Mouse (Mus musculus): ENCODE data around the gene Mindy3. TPM values are rescaled to one million over a fixed set of nuclear protein-coding genes. Genes with fewer than 3 reads are reported as not detected.

The Mindy3 gene
- polyA plus RNA-seq, 1 experiment from 2014 or later: 28.8 TPM

DNA sequence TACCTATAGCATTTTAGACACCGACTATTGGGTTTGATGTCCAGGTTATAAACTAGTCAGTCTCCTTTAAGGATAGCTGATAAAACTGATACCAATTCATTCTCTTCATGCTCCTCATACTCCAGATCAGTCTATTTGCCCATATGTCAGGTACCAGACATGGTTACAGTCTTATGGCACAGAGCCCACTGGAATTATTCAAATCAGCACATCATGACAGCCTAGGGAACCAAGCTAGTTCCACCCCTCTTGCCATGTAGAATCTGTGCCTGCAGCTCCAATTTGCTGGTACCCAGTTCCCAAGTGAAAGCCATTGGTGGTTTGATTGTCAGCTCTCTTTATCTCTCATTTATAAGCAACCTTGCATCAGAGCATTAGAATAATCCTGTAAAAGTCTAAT is 34.9 kb downstream of the Mindy3 start:
- Histone ChIP-seq H3K4me2 (no peak overlapping the region), H3K4me3 (ENCODE audit: low read depth, low read length) (no peak overlapping the region), H3K36me3 (ENCODE audit: control insufficient read depth, insufficient read depth, low read length) (peaks cover 2% of the 10 kb centered on the region), H3K9ac (ENCODE audit: low read depth, low read length) (no peak overlapping the region), H3K9me3 (ENCODE audit: control insufficient read depth, low read length) (no peaks in the 10 kb centered on the region), H3K4me1 (replicated peaks; ENCODE audit: control insufficient read depth, insufficient read depth, low read length) (peaks cover under 1% of the 10 kb centered on the region; the same call in 1 of the 2 replicates), H3K27ac (ENCODE audit: low read depth, low read length) (no peak overlapping the region), H3K27me3 (replicated peaks; ENCODE audit: control insufficient read depth, insufficient read depth, low read length) (no peaks in the 10 kb centered on the region)
- ATAC-seq (replicated peaks; ENCODE audit: low FRiP score) (no peak), DNase-seq (ENCODE audit: low spot score) (no peak)
- 97% methylated on average over 1 of the region's 1 CpGs for WGBS

DNA sequence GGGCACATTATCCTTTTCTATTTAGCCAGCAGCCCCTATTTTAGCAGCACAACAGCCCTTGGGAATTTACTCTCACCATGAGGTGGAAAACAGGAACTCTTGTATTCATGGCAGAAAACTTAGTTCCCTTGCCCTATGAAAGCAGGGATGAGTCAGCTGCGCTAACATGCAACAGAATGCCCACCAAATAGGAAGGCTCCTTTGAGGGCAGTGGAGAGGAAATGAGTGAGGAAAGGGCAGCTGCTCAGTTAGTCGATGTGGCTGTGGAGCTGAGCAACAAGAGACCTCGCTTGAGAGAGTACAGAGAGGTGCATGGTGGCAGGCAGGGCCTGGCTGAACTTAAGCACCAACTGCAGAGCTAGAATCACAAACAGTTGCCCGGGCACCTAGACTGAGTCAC is 36.6 kb downstream of the Mindy3 start:
- ATAC-seq (replicated peaks; ENCODE audit: low FRiP score): no peak
- Histone ChIP-seq H3K9me3 (ENCODE audit: control insufficient read depth, low read length) (no peaks in the 10 kb centered on the region), H3K36me3 (ENCODE audit: control insufficient read depth, insufficient read depth, low read length) (peaks cover 2% of the 10 kb centered on the region), H3K27ac (ENCODE audit: low read depth, low read length) (peak overlapping the region; percentile 55; the same call in 1 of the 2 replicates), H3K27me3 (replicated peaks; ENCODE audit: control insufficient read depth, insufficient read depth, low read length) (no peaks in the 10 kb centered on the region), H3K4me1 (replicated peaks; ENCODE audit: control insufficient read depth, insufficient read depth, low read length) (peaks cover 12% of the 10 kb centered on the region), H3K9ac (ENCODE audit: low read depth, low read length) (no peak overlapping the region), H3K4me3 (ENCODE audit: low read depth, low read length) (no peak overlapping the region), H3K4me2 (no peak overlapping the region)
- 64% methylated on average over 4 of the region's 4 CpGs for WGBS
- DNase-seq (ENCODE audit: low spot score): no peak

DNA sequence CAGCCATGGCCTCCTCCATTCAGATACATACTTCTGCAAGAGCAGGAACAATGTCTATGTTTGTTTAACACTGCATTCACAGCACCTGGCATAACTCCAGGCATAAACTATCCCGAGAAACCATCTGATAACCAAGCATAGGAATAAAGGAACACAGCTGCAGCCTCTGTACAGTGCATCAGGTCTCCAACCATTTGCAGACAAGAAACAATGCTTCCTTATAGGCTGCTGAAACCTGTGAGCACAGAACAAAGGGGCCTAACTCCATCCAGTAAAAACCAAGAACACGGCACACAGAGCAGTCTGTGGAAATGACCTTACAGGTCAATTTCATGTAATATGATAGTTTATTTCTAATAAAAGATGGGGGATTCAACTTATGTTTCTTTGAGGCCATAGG is 39.0 kb downstream of the Mindy3 start:
- no peaks in the 10 kb centered on the region for H3K9me3 ChIP-seq (ENCODE audit: control insufficient read depth, low read length)
- DNase-seq (ENCODE audit: low spot score) (no peak), ATAC-seq (replicated peaks; ENCODE audit: low FRiP score) (no peak)
- H3K27me3 ChIP-seq (replicated peaks; ENCODE audit: control insufficient read depth, insufficient read depth, low read length): no peaks in the 10 kb centered on the region
- no peak overlapping the region for H3K9ac ChIP-seq (ENCODE audit: low read depth, low read length)
- H3K36me3 ChIP-seq (ENCODE audit: control insufficient read depth, insufficient read depth, low read length): peaks cover 2% of the 10 kb centered on the region; the same call in 1 of the 2 replicates
- H3K4me3 ChIP-seq (ENCODE audit: low read depth, low read length): no peak overlapping the region
- peaks cover 12% of the 10 kb centered on the region for H3K4me1 ChIP-seq (replicated peaks; ENCODE audit: control insufficient read depth, insufficient read depth, low read length)
- no peak overlapping the region for H3K27ac ChIP-seq (ENCODE audit: low read depth, low read length)
- 71% methylated on average over 2 of the region's 2 CpGs for WGBS
- H3K4me2 ChIP-seq: no peak overlapping the region

DNA sequence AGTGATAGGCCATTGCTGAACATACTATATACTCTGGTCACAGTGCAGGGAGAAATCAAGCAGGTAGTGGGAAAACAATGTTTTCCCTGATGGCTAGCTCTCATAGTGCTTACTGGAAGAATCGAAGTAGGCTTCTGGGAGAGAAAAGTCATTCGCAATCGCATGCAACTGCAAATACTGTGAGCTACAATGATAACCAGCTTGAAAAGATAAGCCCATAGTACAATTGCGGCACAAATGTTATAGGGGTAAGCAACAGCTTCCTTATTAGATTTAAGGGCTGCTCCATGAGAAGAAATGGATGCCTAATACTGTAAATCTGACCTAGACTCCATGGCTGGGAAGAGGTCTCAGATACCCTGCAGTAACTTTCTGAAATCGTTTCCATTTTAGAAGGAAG is 40.7 kb downstream of the Mindy3 start:
- H3K9ac ChIP-seq (ENCODE audit: low read depth, low read length): no peak overlapping the region
- no peak for DNase-seq (ENCODE audit: low spot score)
- H3K4me3 ChIP-seq (ENCODE audit: low read depth, low read length): no peak overlapping the region
- H3K4me1 ChIP-seq (replicated peaks; ENCODE audit: control insufficient read depth, insufficient read depth, low read length): peaks cover 12% of the 10 kb centered on the region
- no peaks in the 10 kb centered on the region for H3K9me3 ChIP-seq (ENCODE audit: control insufficient read depth, low read length)
- H3K36me3 ChIP-seq (ENCODE audit: control insufficient read depth, insufficient read depth, low read length): 0 out of 2 replicates have a peak, but pooled peaks cover 2% of the 10 kb centered on the region
- ATAC-seq (replicated peaks; ENCODE audit: low FRiP score): peak; percentile 70
- no peaks in the 10 kb centered on the region for H3K27me3 ChIP-seq (replicated peaks; ENCODE audit: control insufficient read depth, insufficient read depth, low read length)
- no peak overlapping the region for H3K4me2 ChIP-seq
- 54% methylated on average over 5 of the region's 5 CpGs for WGBS
- 0 out of 2 replicates have a peak overlapping the region, but pooled peaks have one; percentile 14 for H3K27ac ChIP-seq (ENCODE audit: low read depth, low read length)

DNA sequence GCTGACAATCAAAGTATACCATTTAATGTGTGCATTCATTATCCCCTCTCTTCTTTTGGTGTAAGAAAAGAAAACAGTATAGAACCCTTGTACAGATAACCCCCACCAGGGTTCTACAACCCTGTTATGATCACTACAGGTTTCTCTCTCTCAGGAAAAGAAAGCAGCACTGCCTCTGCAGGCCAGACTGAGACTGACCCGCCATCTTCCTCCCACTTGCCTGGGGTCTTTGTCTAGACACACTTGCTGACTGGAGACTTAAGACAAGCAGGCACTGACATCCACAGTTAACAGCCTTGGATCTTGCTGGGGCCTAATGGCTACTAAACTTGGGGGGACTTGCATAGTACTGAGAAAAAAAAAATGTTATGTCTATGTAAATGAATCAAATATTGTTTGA is 42.2 kb downstream of the Mindy3 start:
- WGBS: 79% methylated on average over 1 of the region's 1 CpGs
- ATAC-seq (replicated peaks; ENCODE audit: low FRiP score) (no peak), DNase-seq (ENCODE audit: low spot score) (no peak)
- no peaks in the 10 kb centered on the region for H3K27me3 ChIP-seq (replicated peaks; ENCODE audit: control insufficient read depth, insufficient read depth, low read length)
- peaks cover 14% of the 10 kb centered on the region for H3K4me1 ChIP-seq (replicated peaks; ENCODE audit: control insufficient read depth, insufficient read depth, low read length)
- H3K4me3 ChIP-seq (ENCODE audit: low read depth, low read length): no peak overlapping the region
- no peak overlapping the region for H3K4me2 ChIP-seq
- no peak overlapping the region for H3K27ac ChIP-seq (ENCODE audit: low read depth, low read length)
- H3K9me3 ChIP-seq (ENCODE audit: control insufficient read depth, low read length): no peaks in the 10 kb centered on the region
- H3K9ac ChIP-seq (ENCODE audit: low read depth, low read length): no peak overlapping the region
- 0 out of 2 replicates have a peak, but pooled peaks cover 2% of the 10 kb centered on the region for H3K36me3 ChIP-seq (ENCODE audit: control insufficient read depth, insufficient read depth, low read length)

DNA sequence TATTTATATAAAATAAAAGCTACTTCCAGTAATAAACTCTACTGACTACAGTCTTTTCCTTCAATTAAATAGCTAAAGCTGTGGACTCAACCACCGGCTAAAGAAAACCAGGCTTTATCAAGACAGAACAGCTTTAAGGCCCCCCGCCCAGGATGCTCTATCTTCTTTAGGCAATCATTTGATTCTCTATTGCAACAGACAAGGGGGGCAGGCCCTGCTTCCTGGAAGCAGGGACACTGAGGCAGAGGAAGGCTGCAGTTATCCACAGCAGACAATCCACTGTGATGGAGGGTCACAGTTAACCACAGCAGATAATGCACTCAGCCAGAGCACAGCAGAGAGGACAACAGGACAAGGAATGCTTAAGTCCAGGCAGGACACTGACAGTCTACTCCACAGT is 46.4 kb downstream of the Mindy3 start:
- peak; percentile 48 for DNase-seq (ENCODE audit: low spot score)
- peak overlapping the region; percentile 41 for H3K4me2 ChIP-seq
- H3K4me1 ChIP-seq (replicated peaks; ENCODE audit: control insufficient read depth, insufficient read depth, low read length): peaks cover 15% of the 10 kb centered on the region
- no peaks in the 10 kb centered on the region for H3K9me3 ChIP-seq (ENCODE audit: control insufficient read depth, low read length)
- no peaks in the 10 kb centered on the region for H3K36me3 ChIP-seq (ENCODE audit: control insufficient read depth, insufficient read depth, low read length)
- peak overlapping the region; percentile 65; the same call in 1 of the 2 replicates for H3K27ac ChIP-seq (ENCODE audit: low read depth, low read length)
- peak; percentile 93 for ATAC-seq (replicated peaks; ENCODE audit: low FRiP score)
- 45% methylated on average over 2 of the region's 2 CpGs for WGBS
- no peak overlapping the region for H3K9ac ChIP-seq (ENCODE audit: low read depth, low read length)
- no peaks in the 10 kb centered on the region for H3K27me3 ChIP-seq (replicated peaks; ENCODE audit: control insufficient read depth, insufficient read depth, low read length)
- no peak overlapping the region for H3K4me3 ChIP-seq (ENCODE audit: low read depth, low read length)

DNA sequence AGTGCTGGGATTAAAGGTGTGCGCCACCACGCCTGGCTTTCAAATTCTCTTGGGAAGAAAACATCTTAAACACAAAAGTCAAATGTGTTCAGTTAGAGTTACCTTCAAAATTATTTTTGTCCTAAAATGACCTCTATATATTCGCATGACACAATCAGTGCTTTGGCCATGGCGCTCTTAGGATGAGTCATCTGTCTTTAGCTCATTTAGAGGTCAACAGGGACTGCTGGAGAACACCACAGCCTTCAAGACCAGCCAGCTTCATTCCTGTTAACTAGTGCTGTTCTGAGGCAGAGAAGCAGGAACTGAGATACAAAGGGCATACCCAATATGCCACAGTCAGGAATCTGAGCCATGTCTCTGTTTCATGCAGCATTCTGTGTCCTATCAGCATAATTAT is 47.9 kb downstream of the Mindy3 start:
- H3K4me1 ChIP-seq (replicated peaks; ENCODE audit: control insufficient read depth, insufficient read depth, low read length): peaks cover 23% of the 10 kb centered on the region
- no peak for ATAC-seq (replicated peaks; ENCODE audit: low FRiP score)
- no peak overlapping the region for H3K27ac ChIP-seq (ENCODE audit: low read depth, low read length)
- H3K27me3 ChIP-seq (replicated peaks; ENCODE audit: control insufficient read depth, insufficient read depth, low read length): no peaks in the 10 kb centered on the region
- H3K4me2 ChIP-seq: no peak overlapping the region
- H3K9ac ChIP-seq (ENCODE audit: low read depth, low read length): no peak overlapping the region
- H3K9me3 ChIP-seq (ENCODE audit: control insufficient read depth, low read length): no peaks in the 10 kb centered on the region
- WGBS: 96% methylated on average over 4 of the region's 4 CpGs
- no peak overlapping the region for H3K4me3 ChIP-seq (ENCODE audit: low read depth, low read length)
- DNase-seq (ENCODE audit: low spot score): no peak
- 0 out of 2 replicates have a peak, but pooled peaks cover 2% of the 10 kb centered on the region for H3K36me3 ChIP-seq (ENCODE audit: control insufficient read depth, insufficient read depth, low read length)

DNA sequence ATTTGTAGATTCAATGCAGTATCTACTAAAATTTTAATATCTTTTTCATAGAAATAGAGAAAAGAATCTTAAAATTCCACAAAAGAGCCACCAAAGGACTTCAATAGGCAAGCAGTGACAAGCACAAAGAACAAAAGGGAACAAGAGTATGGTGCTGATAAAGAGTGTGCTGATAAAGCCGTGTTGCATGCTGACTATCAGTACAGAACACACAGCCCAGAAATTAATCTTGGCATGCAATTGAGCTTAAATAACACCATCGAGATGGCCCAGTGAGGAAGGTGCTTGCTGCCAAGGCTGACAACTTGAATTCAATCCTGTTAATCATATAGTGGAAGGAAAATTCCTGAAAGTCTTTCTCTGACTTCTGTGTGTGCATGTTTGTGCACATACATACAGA is 50.8 kb downstream of the Mindy3 start:
- Histone ChIP-seq H3K27ac (ENCODE audit: low read depth, low read length) (peak overlapping the region; percentile 15; the same call in 1 of the 2 replicates), H3K9me3 (ENCODE audit: control insufficient read depth, low read length) (no peaks in the 10 kb centered on the region), H3K36me3 (ENCODE audit: control insufficient read depth, insufficient read depth, low read length) (0 out of 2 replicates have a peak, but pooled peaks cover 2% of the 10 kb centered on the region), H3K9ac (ENCODE audit: low read depth, low read length) (no peak overlapping the region), H3K4me2 (peak overlapping the region; percentile 38), H3K4me1 (replicated peaks; ENCODE audit: control insufficient read depth, insufficient read depth, low read length) (peaks cover 23% of the 10 kb centered on the region), H3K27me3 (replicated peaks; ENCODE audit: control insufficient read depth, insufficient read depth, low read length) (no peaks in the 10 kb centered on the region), H3K4me3 (ENCODE audit: low read depth, low read length) (no peak overlapping the region)
- ATAC-seq (replicated peaks; ENCODE audit: low FRiP score) (peak; percentile 89), DNase-seq (ENCODE audit: low spot score) (no peak)
- 22% methylated on average over 2 of the region's 2 CpGs for WGBS

DNA sequence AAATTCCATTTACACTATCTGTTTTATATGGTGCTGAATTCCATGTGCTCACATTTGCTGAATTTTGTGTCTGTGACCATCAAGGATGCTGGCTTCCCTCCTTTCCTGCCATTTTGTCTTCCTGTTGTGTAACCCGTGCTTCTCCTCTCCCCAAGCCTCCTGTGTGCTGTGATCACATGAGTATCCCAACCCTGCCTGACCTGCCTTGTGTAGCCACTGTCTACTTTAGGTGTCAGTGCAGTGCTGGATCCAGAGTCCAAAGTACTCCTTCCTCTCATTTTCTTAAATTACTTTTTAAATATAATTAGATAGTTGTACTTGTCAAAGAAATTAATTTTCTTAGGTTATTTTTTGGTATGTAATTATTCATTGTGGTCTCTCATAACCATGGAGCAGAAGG is 51.3 kb downstream of the Mindy3 start:
- DNase-seq (ENCODE audit: low spot score): no peak
- Histone ChIP-seq H3K36me3 (ENCODE audit: control insufficient read depth, insufficient read depth, low read length) (0 out of 2 replicates have a peak, but pooled peaks cover 2% of the 10 kb centered on the region), H3K27ac (ENCODE audit: low read depth, low read length) (peak overlapping the region; percentile 38; the same call in 1 of the 2 replicates), H3K9ac (ENCODE audit: low read depth, low read length) (no peak overlapping the region), H3K4me2 (no peak overlapping the region), H3K4me3 (ENCODE audit: low read depth, low read length) (no peak overlapping the region), H3K4me1 (replicated peaks; ENCODE audit: control insufficient read depth, insufficient read depth, low read length) (peaks cover 23% of the 10 kb centered on the region), H3K9me3 (ENCODE audit: control insufficient read depth, low read length) (no peaks in the 10 kb centered on the region), H3K27me3 (replicated peaks; ENCODE audit: control insufficient read depth, insufficient read depth, low read length) (no peaks in the 10 kb centered on the region)
- peak; percentile 60 for ATAC-seq (replicated peaks; ENCODE audit: low FRiP score)
- 39% methylated on average over 1 of the region's 1 CpGs for WGBS
